Mouse (Mus musculus): ENCODE data around the gene Eif3f. TPM values are rescaled to one million over a fixed set of nuclear protein-coding genes. Genes with fewer than 3 reads are reported as not detected.
A peak's percentile ranks its signal among the peaks of the same experiment; 100 is the strongest.

Gene Eif3f
- total and polyA plus RNA-seq, 3 experiments = 86.9 to 172 (median 119) TPM

- TF ChIP-seq MAX (IDR thresholded peaks at IDR 0.05; ENCODE audit: low read length) = peak; percentile 54
Observed at GRCm38 (mm10) chr7:108933794-108934731, at the start of gene Eif3f (continued).

- DNase-seq (ENCODE audit: extremely low read depth) = no peak
- no peaks in the 10 kb centered on the region for H3K36me3 ChIP-seq (replicated peaks in 1 of 2; ENCODE audit: control insufficient read depth in 1 of 2, insufficient read depth in 1 of 2, low read length in 1 of 2)
- TF ChIP-seq MYC (IDR thresholded peaks at IDR 0.05; ENCODE audit: low read depth, low read length) = no peak
- TF ChIP-seq MAX (IDR thresholded peaks at IDR 0.05; ENCODE audit: low read length) = no peak
- TF ChIP-seq PAX5 (IDR thresholded peaks at IDR 0.05; ENCODE audit: low read length) = no peak
- no peak for TF ChIP-seq JUN (IDR thresholded peaks at IDR 0.05; ENCODE audit: insufficient read depth, low read depth, low read length)
- no peak for TF ChIP-seq ELF1 (IDR thresholded peaks at IDR 0.05; ENCODE audit: low read depth, low read length)
- TF ChIP-seq NRF1 (IDR thresholded peaks at IDR 0.05; ENCODE audit: low read depth, low read length) = no peak
- no peak for TF ChIP-seq UBTF (IDR thresholded peaks at IDR 0.05; ENCODE audit: low read depth, low read length)
- no peak for TF ChIP-seq KAT2A (IDR thresholded peaks at IDR 0.05; ENCODE audit: insufficient replicate concordance, low read length)
- TF ChIP-seq CTCF (conservative IDR thresholded peaks at IDR 0.05 in 1 of 2, IDR thresholded peaks at IDR 0.05 in 1 of 2; ENCODE audit: low read depth in 2 of 2, low read length in 2 of 2) = no peak
- H3K27ac ChIP-seq (ENCODE audit: insufficient read depth, low read depth) = no peak within 1 kb of the TSS
- H3K9ac ChIP-seq (ENCODE audit: insufficient read depth, low read depth) = no peak within 1 kb of the TSS
- in situ Hi-C loops (cut with MboI; ENCODE audit: low pct_ligation_motif_present, low pct_unique_long_range_greater_than_20kb, low sequenced_read_pairs) = no loop called here
- no peak within 1 kb of the TSS for H3K4me2 ChIP-seq (ENCODE audit: insufficient read depth, low read depth, poor library complexity, severe bottlenecking)
- H3K9me3 ChIP-seq (replicated peaks; ENCODE audit: low read length) = no peaks in the 10 kb centered on the region
- dilution Hi-C loops (cut with MboI; ENCODE audit: extremely low pct_ligation_motif_present, extremely low pct_unique_long_range_greater_than_20kb, low sequenced_read_pairs) = no loop called here
- peaks cover 73% of the 10 kb centered on the region for H3K27me3 ChIP-seq (replicated peaks)
- H3K4me3 ChIP-seq (replicated peaks in 1 of 3; ENCODE audit: low read depth in 2 of 3, low read length in 2 of 3, poor library complexity in 1 of 3) = no peak within 1 kb of the TSS
- no peaks in the 10 kb centered on the region for H3K4me1 ChIP-seq (ENCODE audit: control insufficient read depth in 1 of 2, insufficient read depth in 2 of 2)
- H3K79me2 ChIP-seq (replicated peaks; ENCODE audit: control insufficient read depth, extremely low read depth, insufficient read depth, poor library complexity, severe bottlenecking) = no peaks in the 10 kb centered on the region
Observed at GRCm38 (mm10) chr7:108884906-108885305, 49.3 kb upstream of the Eif3f start, which contains the start of gene Olfr518. Gene Olfr518, minus strand, starts transcription at chr7:108885006.

GRCm38 (mm10) chr7:108894320-108894719 lies 39.9 kb upstream of the Eif3f start, which contains the start of gene Olfr519:
Gene Olfr519, minus strand, starts transcription at chr7:108894420.
- TF ChIP-seq MXI1 (IDR thresholded peaks at IDR 0.05; ENCODE audit: low read depth, low read length) (no peak), USF2 (conservative IDR thresholded peaks at IDR 0.05; ENCODE audit: low read depth, low read length) (no peak), SMC3 (IDR thresholded peaks at IDR 0.05; ENCODE audit: low read depth, low read length) (no peak), NRF1 (IDR thresholded peaks at IDR 0.05; ENCODE audit: low read depth, low read length) (no peak), RAD21 (IDR thresholded peaks at IDR 0.05; ENCODE audit: low read depth, low read length) (no peak), ZNF384 (IDR thresholded peaks at IDR 0.05; ENCODE audit: low read depth, low read length) (no peak), JUN (IDR thresholded peaks at IDR 0.05; ENCODE audit: insufficient read depth, low read depth, low read length) (no peak), MAZ (IDR thresholded peaks at IDR 0.05; ENCODE audit: low read depth, low read length) (no peak), EP300 (IDR thresholded peaks at IDR 0.05; ENCODE audit: low read length) (no peak), ETS1 (conservative IDR thresholded peaks at IDR 0.05; ENCODE audit: low read depth, low read length) (no peak), CTCF (conservative IDR thresholded peaks at IDR 0.05 in 1 of 2, IDR thresholded peaks at IDR 0.05 in 1 of 2; ENCODE audit: low read depth in 2 of 2, low read length in 2 of 2) (no peak), GABPA (IDR thresholded peaks at IDR 0.05; ENCODE audit: insufficient replicate concordance, low read depth, low read length) (no peak), USF1 (IDR thresholded peaks at IDR 0.05; ENCODE audit: low read depth, low read length) (no peak), IRF4 (IDR thresholded peaks at IDR 0.05; ENCODE audit: low read depth, low read length) (no peak), ZC3H11A (IDR thresholded peaks at IDR 0.05; ENCODE audit: low read depth, low read length) (no peak), MAFK (IDR thresholded peaks at IDR 0.05; ENCODE audit: insufficient replicate concordance, low read length) (no peak), MEF2A (IDR thresholded peaks at IDR 0.05; ENCODE audit: borderline replicate concordance, low read depth, low read length) (no peak), POLR2AphosphoS2 (IDR thresholded peaks at IDR 0.05; ENCODE audit: low read depth, low read length) (no peak), UBTF (IDR thresholded peaks at IDR 0.05; ENCODE audit: low read depth, low read length) (no peak), BHLHE40 (IDR thresholded peaks at IDR 0.05; ENCODE audit: low read depth, low read length) (no peak)
- no peak for DNase-seq (ENCODE audit: extremely low read depth)
- Histone ChIP-seq H3K36me3 (replicated peaks in 1 of 2; ENCODE audit: control insufficient read depth in 1 of 2, insufficient read depth in 1 of 2, low read length in 1 of 2) (no peaks in the 10 kb centered on the region), H3K27me3 (replicated peaks) (peaks cover 43% of the 10 kb centered on the region), H3K4me2 (ENCODE audit: insufficient read depth, low read depth, poor library complexity, severe bottlenecking) (no peak within 1 kb of the TSS), H3K4me3 (replicated peaks in 1 of 3; ENCODE audit: low read depth in 2 of 3, low read length in 2 of 3, poor library complexity in 1 of 3) (no peak within 1 kb of the TSS), H3K9ac (ENCODE audit: insufficient read depth, low read depth) (no peak within 1 kb of the TSS), H3K4me1 (ENCODE audit: control insufficient read depth in 1 of 2, insufficient read depth in 2 of 2) (no peaks in the 10 kb centered on the region), H3K27ac (ENCODE audit: insufficient read depth, low read depth) (no peak within 1 kb of the TSS), H3K79me2 (replicated peaks; ENCODE audit: control insufficient read depth, extremely low read depth, insufficient read depth, poor library complexity, severe bottlenecking) (no peaks in the 10 kb centered on the region), H3K9me3 (replicated peaks; ENCODE audit: low read length) (no peaks in the 10 kb centered on the region)
- in situ Hi-C loops (cut with MboI; ENCODE audit: low pct_ligation_motif_present, low pct_unique_long_range_greater_than_20kb, low sequenced_read_pairs) = no loop called here
- dilution Hi-C loops (cut with MboI; ENCODE audit: extremely low pct_ligation_motif_present, extremely low pct_unique_long_range_greater_than_20kb, low sequenced_read_pairs) = no loop called here
